Mouse (Mus musculus) embryo, embryonic 10.5 days (tissue): ENCODE measurements around the gene Flywch1.

ENCODE experiments used
- DNase-seq: peaks from one replicate; pipeline ENCODE4 v3.0.0-alpha.2; 2015; ENCODE audit warnings: low spot score

Gene Flywch1

DNA sequence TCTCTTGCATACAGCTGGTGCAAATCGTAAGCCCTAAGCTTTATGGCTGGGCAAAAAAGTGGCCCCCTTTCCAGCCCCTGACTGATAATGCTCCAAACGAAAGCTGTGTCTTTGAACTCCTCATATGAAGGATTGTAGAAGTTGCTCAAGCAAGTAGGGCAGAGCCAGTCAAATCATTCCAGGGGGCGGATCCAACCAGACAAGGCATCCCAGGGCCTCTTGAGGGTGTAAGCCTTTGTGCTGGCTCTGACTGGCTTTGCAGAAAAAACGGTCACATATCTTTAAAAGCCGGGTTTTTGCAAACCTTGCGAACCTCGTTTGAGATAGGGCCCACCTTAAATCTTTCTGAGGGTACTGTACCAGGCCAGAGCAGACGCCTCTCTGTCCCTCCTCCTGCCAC lies 27.3 kb downstream of the Flywch1 start:
- DNase-seq, result peak; percentile 29

DNA sequence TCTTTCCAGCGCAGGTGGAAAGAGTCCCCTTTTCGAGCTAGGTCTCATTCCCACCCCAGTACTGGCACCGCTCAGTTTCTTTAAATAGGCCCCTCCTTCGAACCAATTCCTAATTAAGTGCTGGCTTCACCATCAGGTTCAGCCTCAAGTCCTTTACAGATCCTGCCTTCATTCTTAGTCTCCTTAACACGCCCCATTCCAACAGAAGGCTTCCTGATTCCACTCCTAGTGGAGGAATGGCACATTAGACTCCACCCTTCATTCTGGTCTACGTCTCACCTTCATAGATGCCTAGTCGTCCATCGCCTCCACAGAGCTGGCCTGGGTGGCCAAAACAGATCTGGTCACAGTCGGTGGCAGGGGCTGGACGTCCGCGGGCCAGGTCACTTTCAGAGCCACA lies 28.5 kb downstream of the Flywch1 start:
- no peak for DNase-seq

DNA sequence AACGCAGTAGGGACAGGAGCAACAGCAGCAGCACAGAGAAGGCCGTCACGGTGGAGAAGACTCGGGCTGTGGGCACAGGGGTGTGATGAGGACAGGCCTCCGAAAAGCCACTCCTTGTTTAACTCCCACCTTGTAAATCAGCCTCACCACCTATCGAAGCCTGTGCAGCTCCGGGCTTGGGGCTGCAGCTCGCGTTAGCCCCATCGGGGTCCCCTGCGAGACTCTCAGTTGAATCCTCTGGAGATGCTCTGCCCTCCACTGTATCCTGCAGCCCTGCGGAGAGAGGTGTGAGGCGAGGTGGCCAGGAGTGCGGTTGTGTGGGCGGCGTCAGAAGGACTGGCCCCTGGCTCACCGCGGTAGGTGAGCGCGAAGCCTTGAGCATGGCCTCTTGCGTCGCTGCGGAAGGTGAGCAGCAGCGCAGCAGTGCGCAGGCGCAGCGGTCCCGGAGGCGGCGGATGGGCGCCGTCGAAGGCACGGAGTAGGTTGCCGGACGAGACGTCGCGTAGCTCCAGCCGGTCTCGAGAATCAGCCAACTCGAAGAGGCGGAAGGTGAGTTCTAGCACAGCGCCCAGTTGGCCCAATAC lies 29.1 kb downstream of the Flywch1 start:
- no peak for DNase-seq

- DNase-seq, result no peak
Observed at GRCm38 (mm10) chr17:23741359-23742209, 29.8 kb downstream of the Flywch1 start.

DNA sequence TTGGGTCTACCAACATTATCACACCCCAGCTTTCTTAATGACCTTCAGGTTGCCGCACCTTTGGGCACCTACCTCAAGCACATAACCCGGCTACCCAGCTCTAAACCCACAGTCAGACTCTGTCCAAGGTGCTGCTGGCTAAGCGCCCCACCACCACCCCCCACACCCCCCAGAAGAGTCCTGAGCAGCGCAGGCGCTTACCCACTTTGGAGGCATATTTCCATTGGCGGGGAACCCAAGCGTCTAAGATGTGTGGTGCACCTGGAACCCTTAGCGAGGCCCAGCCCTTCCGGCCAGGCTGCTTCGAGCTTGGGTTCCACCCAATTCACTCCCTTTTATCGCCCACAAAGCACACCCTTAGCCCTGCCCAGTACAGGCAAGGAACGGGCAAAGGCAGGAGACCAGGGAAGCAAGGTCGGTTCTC lies 30.8 kb downstream of the Flywch1 start, which contains the start of gene Paqr4:
TSS of gene Paqr4 (minus strand) at position 270 of the 424 bp plus-strand sequence.
- DNase-seq, result no peak

GRCm38 (mm10) chr17:23740136-23740584 lies 31.2 kb downstream of the Flywch1 start:
- DNase-seq, result peak; percentile 91

- DNase-seq, result peak; percentile 59
Observed at GRCm38 (mm10) chr17:23739202-23740135, 31.9 kb downstream of the Flywch1 start.

- no peak for DNase-seq
Observed at GRCm38 (mm10) chr17:23738836-23739201, 32.6 kb downstream of the Flywch1 start.

GRCm38 (mm10) chr17:23737493-23738445 lies 33.6 kb downstream of the Flywch1 start:
- DNase-seq, result no peak

DNA sequence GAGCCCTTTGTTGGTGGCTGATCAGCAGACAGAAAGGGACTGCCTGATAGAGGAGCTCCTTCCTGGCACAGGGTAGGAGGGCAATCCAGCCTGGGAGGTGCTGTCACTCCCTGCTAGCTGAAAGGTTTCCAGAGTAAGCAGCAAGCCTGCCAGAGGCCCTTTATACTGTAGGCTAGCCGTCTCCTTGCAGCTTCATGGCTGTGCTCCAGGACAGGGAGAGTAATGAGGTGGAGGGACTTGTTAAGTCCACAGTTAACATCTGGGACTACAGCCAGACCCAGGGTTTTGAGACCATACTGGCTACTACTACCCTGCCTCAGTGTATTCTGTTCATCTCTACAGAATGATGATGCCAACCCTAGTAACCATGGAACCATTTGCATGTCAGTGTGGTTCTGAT lies 37.1 kb downstream of the Flywch1 start:
- DNase-seq, result no peak

DNA sequence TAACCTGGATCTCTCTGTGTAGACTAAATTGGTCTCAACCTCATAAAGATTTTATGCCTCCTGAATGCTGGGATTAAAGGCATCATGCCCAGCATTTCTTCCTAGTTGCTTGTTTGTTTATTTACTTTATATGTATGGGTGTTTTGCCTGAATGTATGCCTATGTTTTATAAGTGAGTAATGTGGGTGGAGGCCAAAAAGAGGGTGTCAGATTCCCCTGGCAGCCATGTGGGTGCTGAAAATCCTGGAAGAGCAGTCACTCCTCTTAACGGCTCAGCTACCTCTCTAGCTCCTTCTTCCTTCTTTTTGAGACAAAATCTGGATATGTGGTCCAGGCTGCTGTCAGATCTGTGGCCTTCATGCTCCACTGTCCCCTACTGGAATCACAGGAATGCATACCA lies 41.0 kb downstream of the Flywch1 start:
- no peak for DNase-seq

GRCm38 (mm10) chr17:23726758-23727142 lies 44.7 kb downstream of the Flywch1 start:
- DNase-seq, result peak; percentile 83

GRCm38 (mm10) chr17:23725999-23726757 lies 45.2 kb downstream of the Flywch1 start, which contains the start of gene Pkmyt1:
Gene Pkmyt1 (plus strand): TSS chr17:23726336.
- DNase-seq, result peak; percentile 97

DNA sequence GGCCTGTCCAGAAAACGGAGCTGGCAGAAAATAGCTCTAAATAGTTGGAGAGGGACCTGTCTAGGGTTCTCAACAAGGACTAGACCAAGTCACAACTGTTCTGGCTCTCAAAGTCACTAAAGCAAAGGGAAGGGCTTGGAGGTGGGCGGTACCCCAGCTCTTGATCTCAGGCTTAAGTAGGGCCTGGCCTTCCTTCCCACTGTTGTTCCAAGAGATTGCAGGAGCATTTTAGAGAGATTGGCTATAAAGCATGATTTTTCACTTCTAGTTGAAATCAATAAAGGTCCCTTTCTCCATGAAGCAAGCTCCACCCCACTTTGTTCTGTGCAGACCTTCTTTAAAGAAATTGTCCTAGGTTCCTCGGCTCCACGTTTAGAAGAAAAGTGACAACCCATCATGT lies 45.9 kb downstream of the Flywch1 start:
- DNase-seq, result peak; percentile 12

DNA sequence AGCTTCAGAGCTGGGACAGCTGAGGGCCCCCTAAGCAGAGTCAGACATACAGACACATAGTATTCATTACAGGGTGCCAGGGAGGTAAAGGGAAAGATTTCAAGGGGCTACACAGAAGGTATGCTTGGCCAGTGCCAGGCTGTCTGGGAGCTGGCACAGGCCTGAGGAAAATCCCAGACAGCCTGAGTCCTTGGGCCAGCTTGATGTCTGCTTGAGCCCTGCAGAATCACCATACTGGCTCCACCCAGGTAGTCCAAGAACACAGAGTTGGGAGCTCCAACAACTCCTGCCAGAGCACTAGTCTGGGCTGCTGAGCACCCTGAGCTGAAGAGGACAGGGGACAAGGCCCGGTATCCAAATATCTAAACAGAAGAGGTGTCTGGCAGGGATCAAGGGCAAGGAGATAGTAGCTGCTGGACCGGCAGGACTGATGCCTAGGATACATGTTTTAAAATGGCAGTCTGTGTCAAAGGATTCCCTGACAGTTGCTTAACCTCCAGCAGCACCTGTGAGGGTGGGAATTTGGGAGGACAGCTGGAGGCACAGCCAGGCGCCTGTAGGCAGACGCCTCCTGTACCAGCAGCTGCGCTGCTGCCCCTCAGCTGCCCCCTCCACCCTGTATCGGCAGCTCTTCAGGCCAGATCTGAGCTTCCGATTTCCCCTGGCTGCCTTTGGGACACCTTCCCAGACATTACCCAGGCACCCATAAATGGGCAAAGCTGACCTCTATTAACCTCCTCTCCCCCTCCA lies 48.9 kb downstream of the Flywch1 start, which contains the start of gene 1520401A03Rik:
TSS of gene 1520401A03Rik (minus strand) at position 408 of the 750 bp plus-strand sequence.
- no peak for DNase-seq

DNA sequence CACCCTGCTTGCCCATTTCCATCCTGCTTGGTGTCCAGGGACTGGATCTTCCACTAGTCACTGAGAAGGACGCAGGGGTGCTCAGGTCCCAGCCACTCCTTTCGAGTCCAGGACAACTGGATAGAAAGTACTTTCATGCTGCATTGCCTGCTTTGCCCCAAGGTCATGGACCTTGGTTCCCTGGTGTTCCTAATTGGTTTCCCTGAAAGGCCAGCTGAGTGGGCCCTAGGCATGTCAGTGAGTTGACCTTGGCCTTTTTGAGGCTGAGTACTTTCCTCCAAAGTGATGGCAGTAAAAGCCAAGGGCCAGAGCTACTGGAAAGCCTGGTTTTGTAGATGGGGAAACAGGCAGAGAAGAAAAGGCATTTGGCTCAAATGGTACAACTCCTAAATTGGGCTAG lies 49.5 kb downstream of the Flywch1 start:
- DNase-seq, result no peak

GRCm38 (mm10) chr17:23719455-23719854 lies 51.9 kb downstream of the Flywch1 start:
- DNase-seq, result no peak

GRCm38 (mm10) chr17:23717003-23717402 lies 54.4 kb downstream of the Flywch1 start:
- no peak for DNase-seq

DNA sequence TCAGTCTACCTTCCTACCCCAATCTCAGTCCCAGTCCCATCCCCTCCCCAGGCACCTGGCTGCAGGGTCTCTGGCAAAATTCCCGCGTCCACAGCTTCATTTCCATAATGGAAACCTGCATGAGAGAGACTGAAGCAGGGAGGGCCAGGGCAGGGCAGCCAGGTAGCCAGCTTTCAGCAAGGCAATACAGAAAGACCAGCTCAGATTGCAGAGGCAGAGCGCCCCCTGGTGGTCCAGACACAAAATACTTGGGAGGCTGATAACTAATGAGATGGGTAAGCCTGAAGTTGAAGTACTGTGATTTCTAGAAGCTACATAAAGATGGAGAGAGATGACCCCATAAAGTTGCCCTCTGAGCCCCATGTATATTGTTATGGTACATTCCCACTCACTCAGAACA lies 65.2 kb downstream of the Flywch1 start:
- peak; percentile 89 for DNase-seq
